Mouse (Mus musculus): Measurements from ENCODE around the gene Rps27a.
"Not testable (repeated sequence)": the region's sequence is repeated elsewhere in the genome, so short reads cannot be mapped to it uniquely, and the experiment has no call there.

The Rps27a gene

GRCm38 (mm10) chr11:29547752-29548503 is at the start of gene Rps27a, which contains the start of gene Clhc1:
TSS of gene Rps27a (minus strand) at chr11:29548109.
TSS of gene Clhc1 (plus strand) at chr11:29547950.
- in situ Hi-C loops (cut with MseI, MboI), result no loop called here

DNA sequence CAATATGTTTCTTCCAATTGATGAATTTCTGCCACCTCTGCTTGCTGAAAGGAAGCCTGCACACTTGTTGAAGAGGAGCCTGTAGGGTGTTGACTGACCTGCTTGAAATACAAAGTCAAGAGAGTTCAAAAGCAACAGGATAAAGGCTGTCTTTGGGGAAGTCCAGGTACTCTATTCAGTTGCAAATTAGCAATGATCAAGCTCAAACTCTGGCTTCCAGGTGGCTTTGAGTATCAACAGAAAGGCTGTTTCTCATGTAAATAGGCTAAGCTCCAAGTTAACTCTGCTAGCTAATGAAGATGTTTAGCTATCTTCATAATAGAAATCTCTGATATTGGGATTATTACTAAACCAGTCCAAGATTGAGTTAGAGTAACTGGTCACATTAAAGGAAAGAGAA is 49.2 kb upstream of the Rps27a start:
- in situ Hi-C loops (cut with MseI, MboI), result no loop called here

- in situ Hi-C loops (cut with MseI, MboI), result no loop called here
Measured at GRCm38 (mm10) chr11:29595217-29595616, 47.3 kb upstream of the Rps27a start.

DNA sequence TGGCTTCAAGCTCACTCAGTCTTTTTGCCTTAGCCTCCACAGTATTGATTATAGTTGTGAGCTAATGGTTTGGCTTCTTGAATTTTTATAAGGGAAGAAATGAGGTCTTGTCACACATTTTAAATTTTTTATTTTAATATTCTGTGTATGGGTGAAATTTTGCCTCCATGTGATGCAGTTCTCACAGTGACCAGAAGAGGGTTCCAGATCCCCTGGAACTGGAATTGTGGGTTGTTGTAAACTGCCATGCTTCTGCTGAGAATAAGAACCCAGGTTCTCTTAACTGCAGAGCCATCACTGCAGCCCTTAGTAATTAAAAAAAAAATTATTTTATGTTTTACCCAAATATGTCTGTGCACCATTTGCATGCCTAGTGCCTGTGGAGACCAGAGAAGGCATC is 31.7 kb upstream of the Rps27a start:
- in situ Hi-C loops (cut with MseI, MboI), result loop anchor here in 1 of 2 experiments (10.0 kb wide), 1 partner anchor 115 kb away; the partner anchor contains the start of gene Rtn4

- in situ Hi-C loops (cut with MseI, MboI), result loop anchor here (10.0 to 25.0 kb wide), 2 partner anchors 115 to 122 kb away; partner anchors contain the start of gene Rtn4 (in 2 of the 2)
Measured at GRCm38 (mm10) chr11:29572656-29573055, 24.7 kb upstream of the Rps27a start.

- in situ Hi-C loops (cut with MseI, MboI), result loop anchor here (10.0 to 25.0 kb wide), 2 partner anchors 116 to 123 kb away; partner anchors contain the start of gene Rtn4 (in 2 of the 2)
Measured at GRCm38 (mm10) chr11:29571536-29571935, 23.6 kb upstream of the Rps27a start.

- in situ Hi-C loops (cut with MseI, MboI), result loop anchor here in 1 of 2 experiments (25.0 kb wide), 1 partner anchor 124 kb away; the partner anchor contains the start of gene Rtn4
Measured at GRCm38 (mm10) chr11:29563406-29563805, 15.5 kb upstream of the Rps27a start.

- in situ Hi-C loops (cut with MseI, MboI), result loop anchor here in 1 of 2 experiments (25.0 kb wide), 1 partner anchor 126 kb away; the partner anchor contains the start of gene Rtn4
Measured at GRCm38 (mm10) chr11:29560990-29561389, 13.1 kb upstream of the Rps27a start.

GRCm38 (mm10) chr11:29560452-29560851 is 12.5 kb upstream of the Rps27a start:
- in situ Hi-C loops (cut with MseI, MboI), result loop anchor here in 1 of 2 experiments (25.0 kb wide), 1 partner anchor 127 kb away; the partner anchor contains the start of gene Rtn4

DNA sequence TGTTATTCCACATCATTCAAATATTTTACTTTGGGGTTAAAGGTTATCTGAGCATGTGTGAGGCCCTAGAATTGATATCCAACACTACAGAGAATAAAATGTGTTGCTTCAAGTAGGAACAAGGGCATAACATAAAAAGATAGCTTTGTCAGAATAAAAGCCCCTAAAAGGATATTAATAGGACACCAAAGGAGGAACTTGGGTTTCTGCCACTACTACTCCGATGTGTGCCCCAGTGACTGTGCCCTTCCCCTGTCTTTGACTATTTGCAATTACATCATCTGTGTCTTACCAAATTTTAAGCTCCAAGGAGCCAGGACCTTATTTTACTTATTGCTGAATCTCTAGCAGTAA is 1.5 kb upstream of the Rps27a start:
- in situ Hi-C loops (cut with MseI, MboI), result no loop called here

DNA sequence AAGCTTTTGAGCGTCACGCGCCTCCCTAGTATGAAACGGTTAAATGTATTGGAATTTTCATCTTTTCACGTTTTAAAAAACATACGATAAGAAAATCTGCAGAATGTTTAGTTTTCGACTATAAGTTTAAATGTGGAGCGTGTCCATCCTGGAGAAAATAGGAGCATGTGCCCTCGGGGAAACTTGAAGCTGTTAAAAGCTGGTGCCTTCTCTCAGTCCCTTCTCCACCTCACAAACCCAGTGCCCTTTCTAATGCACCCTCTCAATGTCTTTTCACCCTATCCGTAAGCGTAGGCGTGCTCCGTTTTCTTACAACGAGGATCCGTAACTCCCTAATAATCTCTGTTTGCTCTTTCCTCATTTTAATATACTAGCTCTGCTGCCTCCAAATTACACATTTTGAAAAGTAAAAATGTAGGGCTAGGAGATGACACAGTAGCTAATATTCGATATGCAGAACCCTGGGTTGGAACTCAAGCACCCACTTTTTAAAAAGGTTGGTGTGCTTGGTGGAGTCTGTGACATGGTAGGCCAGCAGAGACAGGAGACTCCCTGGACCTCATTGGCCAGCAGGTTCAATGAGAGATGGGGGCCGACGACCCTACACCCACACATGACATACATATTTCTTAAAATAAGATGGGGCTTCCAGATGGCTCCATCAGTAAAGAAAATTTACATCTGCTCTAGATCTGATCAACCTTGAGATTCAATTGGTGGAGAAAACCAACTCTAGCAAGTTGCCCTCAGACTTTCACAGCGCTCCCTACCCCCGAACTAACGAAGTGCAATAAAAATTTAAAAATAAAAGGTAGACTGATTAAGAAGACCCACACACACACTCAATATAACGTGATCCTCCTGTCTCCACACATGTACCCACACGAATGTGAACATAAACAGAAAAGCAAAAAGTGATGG is 855 bp upstream of the Rps27a start:
- in situ Hi-C loops (cut with MseI, MboI), result no loop called here

DNA sequence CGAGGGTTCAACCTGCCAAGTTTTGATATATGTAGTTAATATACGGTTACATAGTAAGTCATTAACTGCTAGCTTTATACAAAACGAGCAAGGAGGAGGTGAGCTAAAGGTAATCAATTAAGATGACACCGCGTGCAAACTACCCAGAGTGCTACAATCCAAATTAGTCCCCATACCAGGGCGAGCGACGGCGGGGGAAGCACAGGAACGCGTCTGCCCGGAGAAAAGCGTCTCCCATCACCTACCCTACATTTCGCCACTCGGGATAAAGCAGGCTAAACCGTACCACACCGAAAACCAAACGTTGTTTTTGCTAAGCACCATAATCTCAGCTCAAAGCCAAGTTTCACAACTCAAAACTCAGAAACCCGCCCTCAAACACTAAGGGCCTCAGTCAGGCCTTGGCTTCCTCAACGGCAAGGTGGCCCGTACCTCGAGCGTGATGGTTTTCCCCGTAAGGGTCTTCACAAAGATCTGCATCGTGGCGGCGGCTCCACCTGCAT is 609 bp downstream of the Rps27a start:
- in situ Hi-C loops (cut with MseI, MboI), result no loop called here

GRCm38 (mm10) chr11:29546762-29547161 is 1.1 kb downstream of the Rps27a start:
- in situ Hi-C loops (cut with MseI, MboI), result no loop called here

DNA sequence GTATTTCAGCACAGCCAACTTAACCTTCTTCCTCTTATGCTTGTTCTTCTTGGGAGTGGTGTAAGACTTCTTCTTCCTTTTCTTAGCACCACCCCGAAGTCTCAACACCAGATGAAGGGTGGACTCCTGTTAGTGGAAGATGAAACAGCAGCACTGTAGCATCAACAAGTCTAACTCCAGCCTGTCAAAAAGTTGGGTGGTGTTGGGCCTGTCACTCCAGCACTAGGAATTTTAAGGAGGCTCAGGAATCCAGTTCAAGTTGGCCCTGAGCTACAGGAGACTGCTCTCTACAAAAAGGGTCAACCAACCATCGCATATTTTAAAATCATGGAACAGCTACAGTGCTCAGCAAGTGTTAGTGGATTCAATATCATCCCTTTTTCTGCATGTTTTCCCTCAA is 1.6 kb downstream of the Rps27a start:
- in situ Hi-C loops (cut with MseI, MboI), result not testable (repeated sequence)

GRCm38 (mm10) chr11:29545150-29545752 is 2.7 kb downstream of the Rps27a start:
- in situ Hi-C loops (cut with MseI, MboI), result not testable (repeated sequence)

- in situ Hi-C loops (cut with MseI, MboI), result no loop called here
Measured at GRCm38 (mm10) chr11:29544225-29544945, 3.5 kb downstream of the Rps27a start.

- in situ Hi-C loops (cut with MseI, MboI), result no loop called here
Measured at GRCm38 (mm10) chr11:29538201-29538600, 9.7 kb downstream of the Rps27a start.

DNA sequence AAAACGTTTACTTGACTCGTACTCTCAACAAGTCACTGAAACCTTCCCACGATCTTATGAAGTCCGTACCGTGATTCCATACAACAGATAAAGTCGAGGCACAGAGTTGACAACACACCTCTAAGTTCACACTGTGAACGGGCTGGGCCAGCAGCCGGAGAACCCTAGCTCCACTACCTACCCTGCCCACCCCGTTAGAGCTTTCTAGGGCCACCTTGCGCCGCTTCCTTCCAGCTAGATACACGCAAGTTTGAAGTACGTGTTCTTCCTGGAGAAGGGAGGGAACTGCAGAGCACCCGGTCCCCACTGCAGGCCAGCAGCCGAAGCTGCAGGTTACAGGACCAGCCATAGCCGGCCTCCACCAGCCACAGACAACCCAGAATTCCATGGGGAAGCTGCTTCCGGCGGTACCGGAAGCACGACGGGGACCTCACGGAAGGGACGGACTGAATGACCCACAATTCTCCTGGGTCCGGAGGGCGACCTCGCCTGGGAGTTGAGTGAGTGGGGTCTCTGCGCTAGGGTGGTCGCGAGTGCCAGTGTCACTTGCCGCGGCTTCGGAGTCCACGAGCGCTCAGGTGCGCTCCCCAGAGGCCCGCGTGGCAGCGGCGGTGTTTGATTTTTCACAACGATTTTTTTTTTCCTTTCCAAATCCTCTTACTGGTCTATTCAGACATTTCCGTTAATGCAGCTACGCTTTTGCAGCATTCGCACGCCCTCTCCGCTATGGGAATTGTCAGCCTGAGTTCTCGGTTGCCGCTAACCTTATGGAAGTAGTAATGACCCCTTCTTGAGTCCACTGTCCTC is 21.7 kb downstream of the Rps27a start, which contains the start of gene Mtif2:
Gene Mtif2, plus strand, starts transcription at position 421 of the 807 bp plus-strand sequence.
- in situ Hi-C loops (cut with MseI, MboI), result no loop called here

DNA sequence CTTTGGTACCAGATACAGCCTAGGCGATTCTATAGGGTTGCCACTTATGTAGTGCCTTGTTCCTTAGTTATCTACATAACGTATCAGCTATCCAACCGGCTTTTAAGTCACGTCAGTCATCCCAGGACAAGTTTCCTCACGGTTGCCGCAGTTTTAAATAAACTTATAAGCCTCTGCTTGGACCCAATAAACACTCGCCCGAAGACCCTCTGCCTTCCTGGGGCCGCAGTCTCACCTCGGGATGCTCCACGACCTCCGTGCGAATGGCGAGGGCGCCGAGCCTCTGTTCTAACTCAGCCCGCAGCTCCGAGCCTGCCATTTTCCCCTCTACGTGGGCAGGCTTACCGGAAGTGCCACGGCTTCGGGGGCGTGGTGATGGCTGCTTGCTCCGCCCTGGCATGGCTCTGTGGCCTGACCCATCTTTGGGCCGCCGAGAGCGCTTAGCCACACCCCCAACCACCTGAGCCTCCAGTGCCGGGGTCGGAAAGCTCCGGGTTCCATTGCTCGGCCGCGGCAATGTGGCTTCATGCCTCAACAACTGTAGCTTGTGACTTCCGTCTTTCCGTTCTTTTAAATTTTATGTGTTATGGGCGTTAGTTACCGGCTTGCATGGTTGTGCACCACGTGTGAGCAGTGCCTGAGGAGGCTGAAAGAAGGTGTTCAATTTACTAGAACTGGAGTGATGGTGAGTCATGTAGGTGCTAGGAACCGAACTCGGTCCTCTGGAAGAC is 33.1 kb downstream of the Rps27a start, which contains the start of gene Prorsd1:
Gene Prorsd1, minus strand, starts transcription at position 352 of the 731 bp plus-strand sequence.
- in situ Hi-C loops (cut with MseI, MboI), result no loop called here

All from mouse trophoblast stem cell (cell line).